Mouse (Mus musculus) midbrain, embryonic 13.5 days (tissue): Measurements from ENCODE around the gene Chil3. TPM values are rescaled to one million over a fixed set of nuclear protein-coding genes. Genes with fewer than 3 reads are reported as not detected.

Experiments used
- ATAC-seq: fragments of 200-750 bp; cut with Nextera tagmentation; 2 replicates; pipeline ENCODE4 v1.8.0; 2017; ENCODE audit warnings: mild to moderate bottlenecking, moderate TSS enrichment, moderate library complexity
- H3K27ac ChIP-seq: fragments of 300-500 bp; sonication (generic); 2 replicates; pipeline ENCODE4 v1.5.1; 2015; ENCODE audit warnings: inconsistent platforms, mild to moderate bottlenecking, moderate library complexity
- H3K27me3 ChIP-seq: fragments of 300-500 bp; sonication (generic); 2 replicates; pipeline ENCODE4 v1.6.1; 2015; ENCODE audit warnings: mild to moderate bottlenecking, inconsistent platforms
- H3K36me3 ChIP-seq: fragments of 300-500 bp; sonication (generic); 2 replicates; pipeline ENCODE4 v1.6.1; 2015; ENCODE audit warnings: mild to moderate bottlenecking, inconsistent platforms
- H3K4me1 ChIP-seq: fragments of 300-500 bp; sonication (generic); replicated peaks from 2 replicates; pipeline ENCODE4 v1.6.1; 2015; ENCODE audit warnings: inconsistent platforms
- H3K4me2 ChIP-seq: fragments of 300-500 bp; sonication (generic); replicated peaks from 2 replicates; pipeline ENCODE4 v1.6.1; 2015; ENCODE audit warnings: moderate library complexity, mild to moderate bottlenecking, inconsistent platforms
- H3K4me3 ChIP-seq: fragments of 300-500 bp; sonication (generic); replicated peaks from 2 replicates; pipeline ENCODE4 v1.5.1; 2015; ENCODE audit warnings: mild to moderate bottlenecking, inconsistent platforms
- H3K9ac ChIP-seq: fragments of 300-500 bp; sonication (generic); replicated peaks from 2 replicates; pipeline ENCODE4 v1.6.1; 2015; ENCODE audit warnings: mild to moderate bottlenecking, inconsistent platforms
- H3K9me3 ChIP-seq: fragments of 300-500 bp; sonication (generic); 2 replicates; pipeline ENCODE4 v1.6.1; 2016; ENCODE audit warnings: mild to moderate bottlenecking, inconsistent platforms
- WGBS: fragments of 180-500 bp; shearing (Covaris S2); methylation state at CpG from one replicate; pipeline ENCODE4 v1.1.7; 2015; 5-methylcytosine and 5-hydroxymethylcytosine counted together
- polyA plus RNA-seq: library from polyadenylated mRNA; unstranded; fragments of >200 nt; fragmentation: Nextera tagmentation; extraction: Ambion mirVana; gene quantifications from 2 replicates; pipeline ENCODE4 v1.2.1, GENCODE M21; 2015

Gene Chil3
- polyA plus RNA-seq, 1 experiment from 2014 or later: not detected

DNA sequence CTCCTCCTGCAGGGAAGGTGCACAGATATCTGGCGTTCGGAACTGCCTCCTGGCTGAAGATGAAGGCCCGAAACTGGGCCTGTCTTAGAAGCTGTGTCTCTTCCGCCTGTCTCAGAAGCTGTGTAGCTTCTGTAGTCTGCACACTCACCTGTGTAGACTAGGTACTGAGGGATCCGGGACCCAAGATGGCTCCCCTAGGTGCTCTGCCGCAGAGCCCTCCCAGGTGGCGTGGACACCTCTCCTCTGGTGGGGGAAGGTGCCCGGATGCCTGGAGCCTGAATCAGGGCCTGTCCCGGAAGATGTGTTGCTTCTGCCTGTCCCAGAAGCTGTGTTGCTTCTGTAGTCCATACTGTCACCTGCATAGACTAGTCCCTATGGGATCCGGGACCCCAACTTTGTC lies 23.3 kb downstream of the Chil3 start:
- no peaks in the 10 kb centered on the region for H3K4me1 ChIP-seq
- 91% methylated on average over 10 of the region's 10 CpGs for WGBS
- ATAC-seq: 0 out of 2 replicates have a peak, but pooled peaks have one; percentile 27
- no peaks in the 10 kb centered on the region; the same call in 1 of the 2 replicates for H3K9me3 ChIP-seq
- no peaks in the 10 kb centered on the region for H3K27me3 ChIP-seq
- no peak overlapping the region for H3K4me3 ChIP-seq
- no peak overlapping the region for H3K9ac ChIP-seq
- no peaks in the 10 kb centered on the region for H3K36me3 ChIP-seq
- H3K27ac ChIP-seq: no peak overlapping the region
- no peak overlapping the region for H3K4me2 ChIP-seq

GRCm38 (mm10) chr3:106131690-106132089 lies 35.7 kb downstream of the Chil3 start:
- no peak overlapping the region for H3K4me2 ChIP-seq
- peak; percentile 59 for ATAC-seq
- 78% methylated on average over 5 of the region's 5 CpGs for WGBS
- no peak overlapping the region for H3K27ac ChIP-seq
- H3K4me3 ChIP-seq: no peak overlapping the region
- H3K4me1 ChIP-seq: no peaks in the 10 kb centered on the region
- no peaks in the 10 kb centered on the region for H3K27me3 ChIP-seq
- H3K36me3 ChIP-seq: no peaks in the 10 kb centered on the region
- H3K9ac ChIP-seq: no peak overlapping the region
- H3K9me3 ChIP-seq: no peaks in the 10 kb centered on the region; the same call in 1 of the 2 replicates

- 76% methylated on average over 4 of the region's 4 CpGs for WGBS
- H3K27ac ChIP-seq: no peak overlapping the region
- H3K36me3 ChIP-seq: no peaks in the 10 kb centered on the region
- no peak overlapping the region for H3K4me3 ChIP-seq
- H3K9me3 ChIP-seq: no peaks in the 10 kb centered on the region; the same call in 1 of the 2 replicates
- no peak overlapping the region for H3K4me2 ChIP-seq
- H3K4me1 ChIP-seq: no peaks in the 10 kb centered on the region
- no peak overlapping the region for H3K9ac ChIP-seq
- ATAC-seq: peak; percentile 62
- H3K27me3 ChIP-seq: no peaks in the 10 kb centered on the region
Observed at GRCm38 (mm10) chr3:106128807-106129493, 38.4 kb downstream of the Chil3 start.

DNA sequence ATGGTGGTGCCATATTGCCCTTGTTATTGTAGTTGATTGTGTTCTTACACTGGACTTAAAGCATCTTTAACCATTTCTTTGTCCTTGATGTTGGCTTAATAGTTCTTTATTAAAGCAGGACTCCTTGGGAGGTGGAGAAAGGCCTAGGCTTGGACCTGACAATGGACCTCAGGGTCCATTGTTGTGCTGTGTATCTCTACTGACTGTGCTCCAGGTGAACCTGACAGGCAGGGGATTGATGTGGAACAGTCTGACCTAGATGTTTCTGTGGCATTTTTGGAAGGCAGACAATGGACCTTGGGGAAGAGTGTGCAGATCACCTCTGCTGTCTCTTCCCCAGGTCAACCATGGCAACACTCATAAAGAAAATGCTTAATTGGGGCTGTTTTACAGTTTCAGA lies 40.4 kb downstream of the Chil3 start:
- H3K9me3 ChIP-seq: no peaks in the 10 kb centered on the region; the same call in 1 of the 2 replicates
- ATAC-seq: no peak
- H3K9ac ChIP-seq: no peak overlapping the region
- no peak overlapping the region for H3K27ac ChIP-seq
- H3K4me2 ChIP-seq: no peak overlapping the region
- H3K27me3 ChIP-seq: no peaks in the 10 kb centered on the region
- no peak overlapping the region for H3K4me3 ChIP-seq
- no peaks in the 10 kb centered on the region for H3K36me3 ChIP-seq
- H3K4me1 ChIP-seq: no peaks in the 10 kb centered on the region

DNA sequence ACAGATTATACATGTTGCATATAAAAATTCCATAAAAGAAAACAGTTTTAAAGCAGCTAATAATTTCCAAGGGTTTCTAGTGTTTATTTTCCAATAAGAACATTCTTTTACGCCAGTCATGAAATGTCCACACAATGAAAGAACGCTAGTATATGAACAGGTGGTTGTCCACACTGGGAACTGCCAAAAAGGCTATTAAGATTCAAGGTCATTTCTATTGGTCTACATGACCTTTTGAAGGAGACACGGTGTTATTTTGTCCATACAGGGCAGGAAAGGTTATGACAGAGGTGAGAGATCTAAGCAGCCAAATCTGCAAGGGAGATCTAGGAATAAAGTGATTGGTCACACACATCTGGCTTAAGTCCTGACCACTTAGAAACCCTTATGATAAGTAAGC lies 54.4 kb downstream of the Chil3 start, which contains the start of gene Chia1:
Gene Chia1 (plus strand): TSS at position 301 of the 400 bp plus-strand sequence.
- no peak for ATAC-seq
- no peaks in the 10 kb centered on the region for H3K9me3 ChIP-seq
- no peak within 1 kb of the TSS for H3K27ac ChIP-seq
- H3K4me3 ChIP-seq: no peak within 1 kb of the TSS
- no peaks in the 10 kb centered on the region for H3K4me1 ChIP-seq
- H3K9ac ChIP-seq: no peak within 1 kb of the TSS
- H3K4me2 ChIP-seq: no peak within 1 kb of the TSS
- WGBS: 85% methylated on average over 3 of the region's 3 CpGs
- H3K36me3 ChIP-seq: no peaks in the 10 kb centered on the region
- no peaks in the 10 kb centered on the region for H3K27me3 ChIP-seq

Other genes with a start within 250 kb of the Chil3 start
- 0.39 and 0.41 TPM in 2 replicates for gene I830077J02Rik, start 234.9 kb downstream of the Chil3 start, polyA plus RNA-seq
- 107 TPM in 2 replicates for gene Wdr77, start 208.2 kb downstream of the Chil3 start, polyA plus RNA-seq
- gene Atp5f1, start 207.5 kb downstream of the Chil3 start, polyA plus RNA-seq: 541 and 556 TPM in 2 replicates
- 3.4 and 4.4 TPM in 2 replicates for gene Ovgp1, start 193.9 kb downstream of the Chil3 start, polyA plus RNA-seq
- 1.8 and 3.3 TPM in 2 replicates for gene Pifo, start 152.9 kb downstream of the Chil3 start, polyA plus RNA-seq
- gene Chil5, start 134.8 kb downstream of the Chil3 start, polyA plus RNA-seq: not detected in 2 replicates
- gene Chia1, start 54.3 kb downstream of the Chil3 start, polyA plus RNA-seq: 0.15 and 0.27 TPM in 2 replicates
- not detected in 2 replicates for gene Chil4, start 51.9 kb upstream of the Chil3 start, polyA plus RNA-seq
- not detected in 2 replicates for gene Chil6, start 238.6 kb upstream of the Chil3 start, polyA plus RNA-seq